In genomic region chr3:116221686-116222010, GRCm38 (mm10) we compare ENCODE assay signal across 12 mouse cellular contexts. TPM values are rescaled to one million over a fixed set of nuclear protein-coding genes. Genes with fewer than 3 reads are reported as not detected.
DNase-seq lines count a peak whose midpoint lies in the region; ATAC-seq and TF ChIP-seq lines count a peak whose summit lies in the region.
"Had no signal": no experiment of that assay in that cellular context is flagged by ENCODE, and none has a peak within 500 bp of the region (broad histone marks: within the 10 kb centered on the region; RNA-seq: fewer than 3 reads in every experiment).

No protein-coding gene starts in this region.

- no peaks in the 10 kb centered on the region for H3K36me3 ChIP-seq in testis, adult 2 months (ENCODE audit: control insufficient read depth, insufficient read depth, low read length)
- H3K36me3 ChIP-seq in intestine, embryonic 16.5 days (ENCODE audit: control insufficient read depth, insufficient read depth, low read length), result no peaks in the 10 kb centered on the region
- H3K36me3 ChIP-seq: forebrain, embryonic 12.5 days; heart, embryonic 15.5 days had no signal

- intact Hi-C loops in left cerebral cortex, adult 2 months (cut with DNase I), result no loop called here

- peak; percentile 35 to 59 for DNase-seq in heart, adult 9 months (ENCODE audit: low spot score in 2 of 2)
- DNase-seq in heart, postnatal 4 days, result no peak
- no peak for DNase-seq in testis, postnatal 10 days (ENCODE audit: low spot score)
- DNase-seq in left cerebral cortex, adult 2 months (ENCODE audit: extremely low spot score in 1 of 2, low spot score in 2 of 2), result no peak
- DNase-seq: cerebellum, postnatal 25 days had no signal

- H3K4me1 ChIP-seq in testis, adult 2 months (ENCODE audit: control insufficient read depth, insufficient read depth, low read length), result peaks cover 4% of the 10 kb centered on the region; the same call in 1 of the 2 replicates
- H3K4me1 ChIP-seq in intestine, embryonic 16.5 days (ENCODE audit: control insufficient read depth, insufficient read depth, low read length), result no peaks in the 10 kb centered on the region

- TF ChIP-seq CTCF in testis, adult 2 months (IDR thresholded peaks at IDR 0.05; ENCODE audit: control insufficient read depth, insufficient read depth, insufficient replicate concordance, low read depth, low read length), result no peak
- TF ChIP-seq CTCF in left cerebral cortex, adult 2 months (IDR thresholded peaks at IDR 0.05), result no peak; the same call in 1 of the 2 replicates

- H3K27ac ChIP-seq in testis, adult 2 months (ENCODE audit: control insufficient read depth, insufficient read depth, low read depth, low read length), result peak overlapping the region; percentile 62
- peak overlapping the region; percentile 35; the same call in 1 of the 2 replicates for H3K27ac ChIP-seq in intestine, embryonic 16.5 days (ENCODE audit: low read length)
- no peak overlapping the region for H3K27ac ChIP-seq in left cerebral cortex, adult 2 months
- H3K27ac ChIP-seq: heart, embryonic 15.5 days; liver, embryonic 14.5 days had no signal

- H3K9ac ChIP-seq in intestine, embryonic 16.5 days (ENCODE audit: low read depth, low read length), result no peak overlapping the region
- H3K9ac ChIP-seq: forebrain, embryonic 12.5 days; heart, embryonic 15.5 days; liver, embryonic 14.5 days had no signal

- TF ChIP-seq POLR2A in testis, adult 2 months (IDR thresholded peaks at IDR 0.05; ENCODE audit: control insufficient read depth, low read depth, low read length), result no peak

- H3K4me2 ChIP-seq in intestine, embryonic 16.5 days (ENCODE audit: low read depth, low read length), result no peak overlapping the region

- H3K9me3 ChIP-seq in intestine, embryonic 16.5 days (ENCODE audit: control insufficient read depth, low read length), result no peaks in the 10 kb centered on the region
- H3K9me3 ChIP-seq: forebrain, embryonic 12.5 days; heart, embryonic 15.5 days had no signal

- no peak overlapping the region for H3K4me3 ChIP-seq in testis, adult 2 months (ENCODE audit: control insufficient read depth, low read depth, low read length)
- no peak overlapping the region for H3K4me3 ChIP-seq in intestine, embryonic 16.5 days (ENCODE audit: low read length)
- H3K4me3 ChIP-seq in left cerebral cortex, adult 2 months, result no peak overlapping the region
- H3K4me3 ChIP-seq: forebrain, embryonic 12.5 days; heart, embryonic 15.5 days had no signal

- ATAC-seq in intestine, embryonic 16.5 days, result no peak
- no peak for ATAC-seq in inflammation-experienced regulatory T-cells, adult 6 months
- no peak for ATAC-seq in erythroid progenitor cell, adult 5-6 weeks (replicated peaks; ENCODE audit: low FRiP score, poor library complexity, severe bottlenecking)

- 26% methylated on average over 3 of the region's 3 CpGs for WGBS in intestine, embryonic 16.5 days

- no peaks in the 10 kb centered on the region for H3K27me3 ChIP-seq in testis, adult 2 months (ENCODE audit: control insufficient read depth, insufficient read depth, low read length)
- no peaks in the 10 kb centered on the region for H3K27me3 ChIP-seq in intestine, embryonic 16.5 days (replicated peaks; ENCODE audit: control insufficient read depth, insufficient read depth, low read length)
- H3K27me3 ChIP-seq: forebrain, embryonic 12.5 days; heart, embryonic 15.5 days had no signal

RNA-seq across cellular contexts. Expression of gene Gpr88, which starts 31.7 kb away (rescaled TPM):
- under 1 TPM; 0.47 to 0.55 TPM for total RNA-seq in heart, postnatal 4 days (2021)
- polyA plus RNA-seq in testis, adult 2 months (2012; rRNA removed), result 0.20 and 0.38 TPM in 2 replicates
- 0.77 and 1.1 TPM in 2 replicates for polyA plus RNA-seq in intestine, embryonic 16.5 days (2015; fragmentation: Nextera tagmentation; extraction: Ambion mirVana)
- 10 to 100 TPM; 63.5 to 94.5 TPM for total RNA-seq in left cerebral cortex, adult 2 months (2021)
- polyA plus RNA-seq in inflammation-experienced regulatory T-cells, adult 6 months (2017; shearing (Covaris generic)), result not detected
- 0.36 TPM in 1 of 2 replicates, not detected in the other for total RNA-seq in erythroid progenitor cell, adult 5-6 weeks (2015; ENCODE audit: low replicate concordance)
- total RNA-seq in erythroid progenitor cell, adult 5-6 weeks (2017; ENCODE audit: low replicate concordance), result 0.68 TPM in 1 of 2 replicates, not detected in the other

Comparison
In these comparisons a context has a peak if more than half of its experiments do, and no peak if none do; other contexts are left out.
1. DNase-seq: peak in heart, adult 9 months (2 of 2); none in heart, postnatal 4 days (single experiment), testis, postnatal 10 days (single experiment) and left cerebral cortex, adult 2 months (0 of 2).
2. RNA of gene Gpr88, which starts 31.7 kb away (total RNA-seq): 63.5 to 94.5 TPM in left cerebral cortex, adult 2 months; 0.36 to 0.68 TPM in erythroid progenitor cell, adult 5-6 weeks and 0.47 to 0.55 TPM in heart, postnatal 4 days; every median in the first group is over 10 times any median in the second.